Mouse (Mus musculus) cerebellum, postnatal 36 days (tissue): ENCODE measurements around the gene S100a5.

Source experiments
- DNase-seq, 2 experiments: peaks; one replicate each; pipeline ENCODE4 v3.0.0; 2021 to 2022; ENCODE audit warnings: mixed read lengths in 2 of 2

The S100a5 gene

DNA sequence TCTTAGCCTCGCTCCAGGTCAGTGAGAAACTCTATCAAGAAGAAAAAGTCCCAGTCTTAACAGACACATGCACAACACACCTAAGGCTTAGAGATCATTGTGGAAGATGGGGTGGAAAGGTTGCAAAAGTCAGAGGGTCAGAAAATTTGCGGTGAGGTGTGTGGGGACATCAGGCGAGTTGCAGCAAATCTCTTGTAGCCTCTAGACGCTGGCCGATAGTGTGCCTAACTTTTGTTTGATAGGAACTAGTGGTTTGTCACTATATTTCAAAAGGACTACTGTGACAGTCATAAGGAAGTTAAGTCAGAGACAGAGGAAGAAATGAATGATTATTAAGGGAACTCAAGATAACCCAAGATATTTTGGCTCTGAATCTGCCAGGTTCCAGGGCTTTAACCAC lies 19.0 kb downstream of the S100a5 start:
- DNase-seq: no peak

GRCm38 (mm10) chr3:90627807-90628206 lies 19.5 kb downstream of the S100a5 start:
- no peak for DNase-seq

DNA sequence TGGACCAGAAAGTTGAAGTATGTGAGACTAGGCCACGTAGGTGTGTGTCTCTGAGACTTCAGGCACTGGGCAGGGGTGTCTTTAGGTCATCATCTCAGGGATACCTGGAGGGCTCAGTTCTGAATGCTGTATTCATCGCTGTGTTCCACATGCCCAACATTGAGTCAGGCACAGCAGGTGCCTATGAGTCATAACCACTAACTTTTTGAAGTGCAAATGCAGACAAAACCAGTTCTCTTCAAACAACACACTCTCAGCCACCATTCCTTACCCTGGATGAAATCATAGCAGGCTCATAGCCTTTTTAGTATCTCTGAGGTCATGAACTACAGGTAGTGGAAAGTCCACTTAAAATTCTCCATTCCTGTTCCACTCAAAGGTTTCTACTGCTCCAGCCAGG lies 21.0 kb downstream of the S100a5 start:
- no peak for DNase-seq

- no peak for DNase-seq
Observed at GRCm38 (mm10) chr3:90631984-90632383, 23.7 kb downstream of the S100a5 start.

DNA sequence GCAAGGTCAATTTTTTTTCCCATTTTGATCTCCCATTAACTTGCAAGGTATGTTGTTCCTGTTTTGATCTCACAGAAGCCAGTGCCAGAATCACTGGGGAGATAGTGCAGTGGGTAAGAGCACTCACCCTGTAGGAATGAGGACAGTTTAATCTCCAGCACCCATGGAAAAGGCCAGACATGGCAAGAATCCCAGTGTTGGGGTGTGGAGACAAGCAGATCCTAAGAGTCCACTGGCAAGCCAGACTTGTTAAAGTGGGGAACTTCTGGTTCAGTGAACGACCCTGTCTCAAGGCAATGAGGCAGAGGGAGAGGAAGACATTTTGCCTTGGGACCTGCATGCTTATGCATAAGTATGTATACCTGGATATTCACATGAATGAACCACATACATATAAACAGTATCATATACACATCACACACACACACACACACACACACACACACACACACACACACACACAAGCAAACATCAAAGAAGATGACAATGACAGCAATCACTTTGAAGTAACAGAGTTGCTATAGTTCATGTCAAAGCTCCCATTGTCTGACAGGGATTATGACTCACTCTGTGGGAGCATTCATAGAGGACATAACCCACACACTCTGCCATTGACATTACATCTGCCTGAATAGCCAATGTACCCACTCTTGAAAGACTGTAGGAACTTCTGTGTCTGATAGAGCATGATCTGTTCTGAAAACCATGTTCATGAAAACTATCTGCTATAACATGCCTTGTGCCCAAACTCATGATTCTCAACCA lies 30.4 kb downstream of the S100a5 start:
- DNase-seq: no peak

GRCm38 (mm10) chr3:90639511-90640154 lies 31.3 kb downstream of the S100a5 start:
- DNase-seq: peak in 1 of 2 experiments; percentile 6

GRCm38 (mm10) chr3:90640981-90641380 lies 32.7 kb downstream of the S100a5 start:
- DNase-seq: no peak

- peak in 1 of 2 experiments; percentile 15 for DNase-seq
Observed at GRCm38 (mm10) chr3:90644220-90644619, 35.9 kb downstream of the S100a5 start.

- no peak for DNase-seq
Observed at GRCm38 (mm10) chr3:90647291-90647690, 39.0 kb downstream of the S100a5 start.

DNA sequence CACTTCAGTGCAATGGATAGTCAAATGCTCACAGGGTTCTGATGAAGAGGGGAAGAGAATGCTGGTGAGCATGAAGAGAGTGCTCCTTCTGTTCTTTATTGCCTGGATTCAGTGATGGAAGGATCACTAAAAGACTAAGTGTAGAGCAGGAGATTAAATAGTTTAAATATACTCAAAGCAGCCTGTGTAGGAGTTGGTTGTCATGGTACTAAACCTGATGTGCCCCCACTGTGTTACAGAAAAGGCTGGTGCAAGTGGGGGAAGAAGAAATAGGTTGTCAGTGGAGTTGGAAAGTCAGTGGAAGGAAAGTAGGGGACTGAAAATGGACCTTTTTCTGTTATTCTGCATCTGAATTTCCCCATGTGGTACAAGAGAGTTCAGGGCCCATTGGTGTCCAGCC lies 40.7 kb downstream of the S100a5 start:
- no peak for DNase-seq

DNA sequence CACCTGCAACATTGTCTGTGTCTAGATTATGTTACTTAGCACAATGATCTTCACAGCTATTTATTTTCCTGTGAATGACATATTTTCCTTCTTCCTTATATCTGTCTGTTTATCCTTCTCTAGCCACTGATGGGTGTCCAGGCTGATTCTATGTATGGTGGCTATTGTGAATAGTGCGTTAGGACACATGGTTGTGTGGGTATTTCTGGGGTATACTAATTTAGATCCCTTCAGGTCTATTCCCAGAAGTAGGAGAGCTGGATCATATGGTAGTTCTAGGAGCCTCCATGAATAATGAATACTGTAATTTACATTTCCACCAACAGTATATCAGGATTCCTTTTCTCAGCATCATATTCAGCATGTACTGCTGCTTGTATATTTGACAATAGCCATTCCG lies 41.5 kb downstream of the S100a5 start:
- DNase-seq: no peak

GRCm38 (mm10) chr3:90652878-90653508 lies 44.7 kb downstream of the S100a5 start:
- DNase-seq: peak; percentile 62 to 76

- no peak for DNase-seq
Observed at GRCm38 (mm10) chr3:90653717-90654116, 45.4 kb downstream of the S100a5 start, which contains the start of gene S100a7a. Gene S100a7a, plus strand, starts transcription at chr3:90654017.

DNA sequence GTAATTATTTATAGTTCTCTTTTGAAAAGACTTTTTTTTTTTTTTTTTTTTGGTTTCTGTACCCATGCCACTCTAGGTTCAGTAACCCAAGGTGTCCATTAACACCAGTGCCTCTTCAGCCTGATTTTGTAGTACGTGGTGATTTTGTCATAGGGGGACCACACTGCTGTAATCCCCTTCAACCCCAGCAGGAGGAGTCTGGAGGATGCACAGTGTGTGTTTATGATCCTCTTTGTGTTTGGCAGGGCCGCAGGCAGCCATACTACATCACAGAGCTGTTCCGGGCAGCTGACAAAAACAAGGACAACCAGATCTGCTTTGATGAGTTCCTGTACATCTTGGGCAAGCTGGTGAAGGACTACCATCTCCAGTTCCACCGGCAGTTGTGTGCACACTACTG lies 49.1 kb downstream of the S100a5 start:
- DNase-seq: no peak

GRCm38 (mm10) chr3:90659364-90660044 lies 51.2 kb downstream of the S100a5 start:
- no peak for DNase-seq
